In the genomic region with DNA sequence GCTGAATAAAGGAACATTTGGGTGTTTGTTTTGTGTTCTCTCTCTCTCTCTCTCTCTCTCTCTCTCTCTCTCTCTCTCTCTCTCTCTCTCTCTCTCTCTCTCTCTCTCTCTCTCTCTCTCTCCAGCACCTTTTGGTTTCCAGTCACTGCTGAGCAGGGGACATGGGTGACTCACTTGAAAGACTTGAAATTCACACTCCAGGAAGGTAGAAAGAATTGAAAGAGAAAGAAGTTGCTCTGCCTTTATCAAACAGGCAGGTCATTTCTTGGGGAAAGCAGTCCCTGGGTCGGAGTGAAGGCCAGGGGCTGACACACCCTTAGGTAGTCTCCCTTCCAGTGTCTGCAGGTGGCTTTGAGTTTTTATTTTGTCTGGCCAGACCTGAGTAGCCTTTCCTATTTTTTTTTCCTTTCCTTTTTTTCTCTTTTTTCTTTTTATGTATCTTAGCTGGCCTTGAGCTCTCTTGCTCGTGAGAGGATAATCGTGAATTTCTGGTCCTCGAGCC, we compare ENCODE assay signal across 17 mouse cellular contexts.
DNase-seq lines count a peak whose midpoint lies in the region; ATAC-seq and TF ChIP-seq lines count a peak whose summit lies in the region.
"Had no signal": no experiment of that assay in that cellular context is flagged by ENCODE, and none has a peak within 500 bp of the region (broad histone marks: within the 10 kb centered on the region; RNA-seq: fewer than 3 reads in every experiment).

No protein-coding gene starts in this region.

- WGBS in heart, embryonic 14.5 days, result 79% methylated on average over 4 of the region's 4 CpGs
- 52% methylated on average over 4 of the region's 4 CpGs for WGBS in lung, embryonic 15.5 days
- WGBS in intestine, postnatal 0 days, result 38% methylated on average over 4 of the region's 4 CpGs

- TF ChIP-seq CTCF in intestine, postnatal 0 days (IDR thresholded peaks at IDR 0.05; ENCODE audit: low read depth), result no peak

- ATAC-seq in heart, embryonic 14.5 days (ENCODE audit: insufficient number of reproducible peaks, insufficient read depth, low FRiP score, low read depth), result no peak
- no peak for ATAC-seq in lung, embryonic 15.5 days (ENCODE audit: borderline replicate concordance, extremely low read depth, low FRiP score, low TSS enrichment)
- ATAC-seq in intestine, postnatal 0 days, result peak; percentile 38
- ATAC-seq: forebrain, embryonic 14.5 days had no signal

- H3K9me3 ChIP-seq in heart, embryonic 14.5 days (ENCODE audit: control insufficient read depth, low read length), result no peaks in the 10 kb centered on the region
- H3K9me3 ChIP-seq in lung, embryonic 15.5 days, result no peaks in the 10 kb centered on the region
- no peaks in the 10 kb centered on the region for H3K9me3 ChIP-seq in intestine, postnatal 0 days (ENCODE audit: control insufficient read depth)
- H3K9me3 ChIP-seq: hindbrain, embryonic 13.5 days; midbrain, embryonic 10.5 days had no signal

- no peak for DNase-seq in heart, adult 9 months (ENCODE audit: low spot score in 2 of 2)
- DNase-seq in lung, postnatal 36 days, result no peak
- no peak for DNase-seq in retina, postnatal 1 day
- no peak for DNase-seq in layer of hippocampus, adult 18-20 months (ENCODE audit: low spot score in 2 of 2)
- DNase-seq: cerebellum, adult 11 months; cerebellum, postnatal 36 days; heart, adult 18-20 months; liver; thymus, postnatal 4 days had no signal

- H3K4me1 ChIP-seq in heart, embryonic 14.5 days (ENCODE audit: control insufficient read depth in 2 of 2, insufficient read depth in 2 of 2, low read length in 2 of 2), result peaks cover 5 to 15% of the 10 kb centered on the region in 2 experiments; a peak in 3 of 4 replicates
- H3K4me1 ChIP-seq in lung, embryonic 15.5 days, result peaks cover 17% of the 10 kb centered on the region
- no peaks in the 10 kb centered on the region for H3K4me1 ChIP-seq in intestine, postnatal 0 days (replicated peaks; ENCODE audit: control insufficient read depth, insufficient read depth, low read length)
- H3K4me1 ChIP-seq: hindbrain, embryonic 13.5 days; midbrain, embryonic 10.5 days had no signal

- H3K4me3 ChIP-seq in heart, embryonic 14.5 days (ENCODE audit: control insufficient read depth in 1 of 2, insufficient read depth in 1 of 2, low read depth in 1 of 2, low read length in 2 of 2), result no peak overlapping the region; a peak in 1 of 4 replicates
- H3K4me3 ChIP-seq in lung, embryonic 15.5 days, result no peak overlapping the region
- no peak overlapping the region for H3K4me3 ChIP-seq in intestine, postnatal 0 days (ENCODE audit: low read depth, low read length)
- H3K4me3 ChIP-seq: hindbrain, embryonic 13.5 days; midbrain, embryonic 10.5 days had no signal

- peak overlapping the region; percentile 57 for H3K4me2 ChIP-seq in heart, embryonic 14.5 days (ENCODE audit: low read length)
- H3K4me2 ChIP-seq in lung, embryonic 15.5 days, result no peak overlapping the region; the same call in 1 of the 2 replicates
- peak overlapping the region; percentile 54 for H3K4me2 ChIP-seq in intestine, postnatal 0 days (replicated peaks; ENCODE audit: low read depth)
- H3K4me2 ChIP-seq: hindbrain, embryonic 13.5 days had no signal

- no peak overlapping the region for H3K27ac ChIP-seq in heart, embryonic 14.5 days (replicated peaks in 1 of 2; ENCODE audit: control insufficient read depth in 1 of 2, insufficient read depth in 1 of 2, low read depth in 2 of 2, low read length in 2 of 2)
- H3K27ac ChIP-seq in lung, embryonic 15.5 days, result peak overlapping the region; percentile 54
- peak overlapping the region; percentile 77 for H3K27ac ChIP-seq in intestine, postnatal 0 days (ENCODE audit: low read depth, low read length)
- H3K27ac ChIP-seq: hindbrain, embryonic 13.5 days; left cerebral cortex, adult 2 months; midbrain, embryonic 10.5 days had no signal

- H3K9ac ChIP-seq in heart, embryonic 14.5 days (ENCODE audit: low read length), result no peak overlapping the region
- H3K9ac ChIP-seq in lung, embryonic 15.5 days, result no peak overlapping the region
- H3K9ac ChIP-seq in intestine, postnatal 0 days (ENCODE audit: low read depth, low read length), result no peak overlapping the region
- H3K9ac ChIP-seq: hindbrain, embryonic 13.5 days had no signal

- no peaks in the 10 kb centered on the region for H3K27me3 ChIP-seq in heart, embryonic 14.5 days (ENCODE audit: control insufficient read depth, insufficient read depth, low read length)
- H3K27me3 ChIP-seq in lung, embryonic 15.5 days, result no peaks in the 10 kb centered on the region
- H3K27me3 ChIP-seq in intestine, postnatal 0 days (replicated peaks; ENCODE audit: control insufficient read depth, insufficient read depth, low read length), result no peaks in the 10 kb centered on the region
- H3K27me3 ChIP-seq: hindbrain, embryonic 13.5 days had no signal

- no peaks in the 10 kb centered on the region for H3K36me3 ChIP-seq in heart, embryonic 14.5 days (ENCODE audit: control insufficient read depth, insufficient read depth, low read length)
- H3K36me3 ChIP-seq in lung, embryonic 15.5 days, result no peaks in the 10 kb centered on the region
- no peaks in the 10 kb centered on the region for H3K36me3 ChIP-seq in intestine, postnatal 0 days (ENCODE audit: control insufficient read depth, insufficient read depth)
- H3K36me3 ChIP-seq: G1E; hindbrain, embryonic 13.5 days; midbrain, embryonic 10.5 days had no signal

Comparison
In these comparisons a context has a peak if more than half of its experiments do, and no peak if none do; other contexts are left out.
1. H3K27ac ChIP-seq: peak in lung, embryonic 15.5 days (single experiment) and intestine, postnatal 0 days (single experiment); none in heart, embryonic 14.5 days (0 of 2).